Mouse (Mus musculus): ENCODE data around the gene Zfp941. TPM values are rescaled to one million over a fixed set of nuclear protein-coding genes. Genes with fewer than 3 reads are reported as not detected.
"Not testable (repeated sequence)": the region's sequence is repeated elsewhere in the genome, so short reads cannot be mapped to it uniquely, and the experiment has no call there.

The Zfp941 gene
- polyA plus RNA-seq, 1 experiment from 2014 or later, result 0.87 TPM

GRCm38 (mm10) chr7:140765391-140765790, 56.6 kb downstream of the Zfp941 start:
- not testable (repeated sequence) for H3K27ac ChIP-seq (replicated peaks); H3K27me3 ChIP-seq; H3K9me3 ChIP-seq (replicated peaks); H3K9ac ChIP-seq; H3K36me3 ChIP-seq; H3K4me3 ChIP-seq (replicated peaks); H3K4me1 ChIP-seq; ATAC-seq (ENCODE audit: insufficient number of reproducible peaks, low FRiP score, low TSS enrichment, low read depth); H3K4me2 ChIP-seq (replicated peaks)
- WGBS, result 61% methylated on average over 1 of the region's 1 CpGs

DNA sequence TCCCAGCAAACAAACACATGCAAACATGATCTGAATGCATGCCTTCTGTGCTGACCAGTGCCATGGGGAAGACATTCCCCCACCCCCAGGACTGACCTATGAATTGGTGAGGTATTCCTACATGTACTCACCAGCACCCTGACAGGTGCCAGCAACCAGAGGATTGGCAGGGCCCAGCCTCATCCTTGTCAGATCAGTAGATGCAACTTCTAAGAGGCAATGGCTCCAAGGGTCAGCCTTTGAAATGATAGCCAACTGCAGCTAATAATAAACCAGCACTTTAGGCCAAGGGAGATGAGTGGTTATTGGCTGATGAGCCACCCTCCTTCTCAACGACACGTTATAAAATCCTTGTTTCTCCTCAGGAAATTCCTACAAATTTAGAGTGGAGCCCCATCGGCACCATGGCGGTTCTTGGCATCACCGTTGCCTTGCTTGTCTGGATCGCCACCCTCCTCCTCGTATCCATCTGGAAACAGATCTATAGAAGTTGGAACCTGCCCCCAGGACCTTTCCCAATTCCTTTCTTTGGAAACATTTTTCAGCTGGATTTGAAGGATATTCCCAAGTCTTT, 58.4 kb downstream of the Zfp941 start, which contains the start of gene Cyp2e1:
Gene Cyp2e1 (plus strand): TSS at position 293 of the 574 bp plus-strand sequence.
- no peak for ATAC-seq (ENCODE audit: insufficient number of reproducible peaks, low FRiP score, low TSS enrichment, low read depth)
- no peaks in the 10 kb centered on the region for H3K4me1 ChIP-seq
- no peaks in the 10 kb centered on the region for H3K9me3 ChIP-seq (replicated peaks)
- H3K9ac ChIP-seq, result no peak within 1 kb of the TSS
- no peak within 1 kb of the TSS for H3K4me2 ChIP-seq (replicated peaks)
- 83% methylated on average over 7 of the region's 7 CpGs for WGBS
- H3K27ac ChIP-seq (replicated peaks), result no peak within 1 kb of the TSS
- no peak within 1 kb of the TSS for H3K4me3 ChIP-seq (replicated peaks)
- H3K36me3 ChIP-seq, result no peaks in the 10 kb centered on the region
- H3K27me3 ChIP-seq, result no peaks in the 10 kb centered on the region

- no peak for ATAC-seq (ENCODE audit: insufficient number of reproducible peaks, low FRiP score, low TSS enrichment, low read depth)
- H3K9ac ChIP-seq, result no peak overlapping the region
- H3K36me3 ChIP-seq, result no peaks in the 10 kb centered on the region
- H3K4me3 ChIP-seq (replicated peaks), result no peak overlapping the region
- no peak overlapping the region for H3K27ac ChIP-seq (replicated peaks)
- H3K4me2 ChIP-seq (replicated peaks), result no peak overlapping the region
- no peaks in the 10 kb centered on the region for H3K27me3 ChIP-seq
- H3K4me1 ChIP-seq, result no peaks in the 10 kb centered on the region
- H3K9me3 ChIP-seq (replicated peaks), result no peaks in the 10 kb centered on the region
Measured at GRCm38 (mm10) chr7:140760647-140761046, 61.3 kb downstream of the Zfp941 start.

Other genes with a start within 250 kb of the Zfp941 start
- gene Olfr46, start 220.9 kb downstream of the Zfp941 start, polyA plus RNA-seq (2015; fragmentation: Nextera tagmentation; extraction: Ambion mirVana), result not detected in 2 replicates
- gene Olfr61, start 193.2 kb downstream of the Zfp941 start, polyA plus RNA-seq (2015; fragmentation: Nextera tagmentation; extraction: Ambion mirVana), result not detected in 2 replicates
- not detected in 2 replicates for gene Olfr53, start 175.7 kb downstream of the Zfp941 start, polyA plus RNA-seq (2015; fragmentation: Nextera tagmentation; extraction: Ambion mirVana)
- gene Olfr539, start 162.2 kb downstream of the Zfp941 start, polyA plus RNA-seq (2015; fragmentation: Nextera tagmentation; extraction: Ambion mirVana), result not detected in 2 replicates
- gene Olfr45, start 140.2 kb downstream of the Zfp941 start, polyA plus RNA-seq (2015; fragmentation: Nextera tagmentation; extraction: Ambion mirVana), result not detected in 2 replicates
- gene Olfr541, start 124.9 kb downstream of the Zfp941 start, polyA plus RNA-seq (2015; fragmentation: Nextera tagmentation; extraction: Ambion mirVana), result not detected in 2 replicates
- gene Cyp2e1, start 58.4 kb downstream of the Zfp941 start, polyA plus RNA-seq (2015; fragmentation: Nextera tagmentation; extraction: Ambion mirVana), result not detected in 2 replicates
- gene Syce1, start 34.3 kb downstream of the Zfp941 start, polyA plus RNA-seq (2015; fragmentation: Nextera tagmentation; extraction: Ambion mirVana), result 0.19 TPM in 1 of 2 replicates, not detected in the other
- 38.8 and 42.6 TPM in 2 replicates for gene Urah, start 12.8 kb upstream of the Zfp941 start, polyA plus RNA-seq (2015; fragmentation: Nextera tagmentation; extraction: Ambion mirVana)
- 2.3 and 8.5 TPM in 2 replicates for gene Scgb1c1, start 23.4 kb upstream of the Zfp941 start, polyA plus RNA-seq (2015; fragmentation: Nextera tagmentation; extraction: Ambion mirVana)
- gene Odf3, start 25.6 kb upstream of the Zfp941 start, polyA plus RNA-seq (2015; fragmentation: Nextera tagmentation; extraction: Ambion mirVana), result 0.20 and 0.48 TPM in 2 replicates
- gene Gm45785, start 34.2 kb upstream of the Zfp941 start, polyA plus RNA-seq (2015; fragmentation: Nextera tagmentation; extraction: Ambion mirVana), result not detected in 2 replicates
- gene Ric8a, start 34.8 kb upstream of the Zfp941 start, polyA plus RNA-seq (2015; fragmentation: Nextera tagmentation; extraction: Ambion mirVana), result 78.8 and 86.1 TPM in 2 replicates
- 64.2 and 67.5 TPM in 2 replicates for gene Bet1l, start 35.4 kb upstream of the Zfp941 start, polyA plus RNA-seq (2015; fragmentation: Nextera tagmentation; extraction: Ambion mirVana)
- 206 and 209 TPM in 2 replicates for gene Psmd13, start 59.8 kb upstream of the Zfp941 start, polyA plus RNA-seq (2015; fragmentation: Nextera tagmentation; extraction: Ambion mirVana)
- 25.1 and 27.4 TPM in 2 replicates for gene Sirt3, start 60.1 kb upstream of the Zfp941 start, polyA plus RNA-seq (2015; fragmentation: Nextera tagmentation; extraction: Ambion mirVana)
- 23.3 and 34.9 TPM in 2 replicates for gene Cox8b, start 78.3 kb upstream of the Zfp941 start, polyA plus RNA-seq (2015; fragmentation: Nextera tagmentation; extraction: Ambion mirVana)
- gene Nlrp6, start 98.7 kb upstream of the Zfp941 start, polyA plus RNA-seq (2015; fragmentation: Nextera tagmentation; extraction: Ambion mirVana), result 0.07 and 0.25 TPM in 2 replicates
- gene Pgghg, start 119.2 kb upstream of the Zfp941 start, polyA plus RNA-seq (2015; fragmentation: Nextera tagmentation; extraction: Ambion mirVana), result 26.3 and 29.0 TPM in 2 replicates
- gene Ifitm5, start 128.1 kb upstream of the Zfp941 start, polyA plus RNA-seq (2015; fragmentation: Nextera tagmentation; extraction: Ambion mirVana), result 110 and 112 TPM in 2 replicates
- 0.96 TPM in 1 of 2 replicates, not detected in the other for gene Gm45717, start 133.8 kb upstream of the Zfp941 start, polyA plus RNA-seq (2015; fragmentation: Nextera tagmentation; extraction: Ambion mirVana)
- gene Ifitm2, start 133.8 kb upstream of the Zfp941 start, polyA plus RNA-seq (2015; fragmentation: Nextera tagmentation; extraction: Ambion mirVana), result 1,542 and 1,589 TPM in 2 replicates
- gene Ifitm1, start 145.0 kb upstream of the Zfp941 start, polyA plus RNA-seq (2015; fragmentation: Nextera tagmentation; extraction: Ambion mirVana), result 126 and 137 TPM in 2 replicates
- 197 and 204 TPM in 2 replicates for gene Ifitm3, start 188.6 kb upstream of the Zfp941 start, polyA plus RNA-seq (2015; fragmentation: Nextera tagmentation; extraction: Ambion mirVana)
- gene Ifitm6, start 195.7 kb upstream of the Zfp941 start, polyA plus RNA-seq (2015; fragmentation: Nextera tagmentation; extraction: Ambion mirVana), result 2.7 and 2.8 TPM in 2 replicates
- not detected in 2 replicates for gene Gm17387, start 207.0 kb upstream of the Zfp941 start, polyA plus RNA-seq (2015; fragmentation: Nextera tagmentation; extraction: Ambion mirVana)
- gene B4galnt4, start 238.9 kb upstream of the Zfp941 start, polyA plus RNA-seq (2015; fragmentation: Nextera tagmentation; extraction: Ambion mirVana), result 12.0 and 15.1 TPM in 2 replicates

Data from embryonic facial prominence, embryonic 15.5 days (tissue).